14 mouse cellular contexts compared by ENCODE assay signal in genomic region chr11:79057809-79058208, GRCm38 (mm10).
DNase-seq lines count a peak whose midpoint lies in the region; ATAC-seq and TF ChIP-seq lines count a peak whose summit lies in the region.
"Had no signal": no experiment of that assay in that cellular context is flagged by ENCODE, and none has a peak within 500 bp of the region (broad histone marks: within the 10 kb centered on the region; RNA-seq: fewer than 3 reads in every experiment).

No protein-coding gene starts in this region.

- 0 out of 2 replicates have a peak overlapping the region, but pooled peaks have one; percentile 7 for H3K27ac ChIP-seq in heart, adult 2 months
- peak overlapping the region; percentile 62; the same call in 1 of the 2 replicates for H3K27ac ChIP-seq in hindbrain, embryonic 13.5 days
- H3K27ac ChIP-seq in hindbrain, embryonic 16.5 days (ENCODE audit: low read depth, low read length): no peak overlapping the region; the same call in 1 of the 2 replicates
- no peak overlapping the region for H3K27ac ChIP-seq in embryonic facial prominence, embryonic 13.5 days
- H3K27ac ChIP-seq: macrophage had no signal

- no peak for TF ChIP-seq CTCF in heart, adult 2 months (IDR thresholded peaks at IDR 0.05)

- H3K9me3 ChIP-seq in hindbrain, embryonic 13.5 days: no peaks in the 10 kb centered on the region
- no peaks in the 10 kb centered on the region for H3K9me3 ChIP-seq in hindbrain, embryonic 16.5 days (ENCODE audit: control insufficient read depth, low read length)
- H3K9me3 ChIP-seq in embryonic facial prominence, embryonic 13.5 days: no peaks in the 10 kb centered on the region
- H3K9me3 ChIP-seq: G1E had no signal

- no peak overlapping the region for H3K4me2 ChIP-seq in hindbrain, embryonic 13.5 days
- H3K4me2 ChIP-seq in hindbrain, embryonic 16.5 days (ENCODE audit: low read length): no peak overlapping the region
- no peak overlapping the region for H3K4me2 ChIP-seq in embryonic facial prominence, embryonic 13.5 days

- peaks cover 2% of the 10 kb centered on the region; the same call in 1 of the 2 replicates for H3K36me3 ChIP-seq in heart, adult 2 months (ENCODE audit: control insufficient read depth, insufficient read depth, low read length)
- H3K36me3 ChIP-seq in hindbrain, embryonic 13.5 days: no peaks in the 10 kb centered on the region
- no peaks in the 10 kb centered on the region for H3K36me3 ChIP-seq in hindbrain, embryonic 16.5 days (ENCODE audit: control insufficient read depth, insufficient read depth, low read length)
- no peaks in the 10 kb centered on the region for H3K36me3 ChIP-seq in embryonic facial prominence, embryonic 13.5 days
- H3K36me3 ChIP-seq: G1E had no signal

- no peaks in the 10 kb centered on the region for H3K79me2 ChIP-seq in heart, adult 2 months (replicated peaks; ENCODE audit: control insufficient read depth, insufficient read depth, low read length)

- 57% methylated on average over 4 of the region's 4 CpGs for WGBS in heart, adult 2 months
- WGBS in hindbrain, embryonic 13.5 days: 51% methylated on average over 4 of the region's 4 CpGs
- WGBS in hindbrain, embryonic 16.5 days: 49% methylated on average over 4 of the region's 4 CpGs
- 45% methylated on average over 4 of the region's 4 CpGs for WGBS in embryonic facial prominence, embryonic 13.5 days

- intact Hi-C loops in heart, adult 2 months (cut with DNase I): no loop called here

- no peak for TF ChIP-seq POLR2A in heart, adult 2 months (IDR thresholded peaks at IDR 0.05; ENCODE audit: insufficient read depth, low read depth, low read length)

- H3K4me3 ChIP-seq in heart, adult 2 months: no peak overlapping the region
- H3K4me3 ChIP-seq in hindbrain, embryonic 13.5 days: no peak overlapping the region
- H3K4me3 ChIP-seq in hindbrain, embryonic 16.5 days (ENCODE audit: low read length): no peak overlapping the region
- no peak overlapping the region for H3K4me3 ChIP-seq in embryonic facial prominence, embryonic 13.5 days

- no peak overlapping the region for H3K9ac ChIP-seq in heart, adult 2 months (ENCODE audit: low read depth, low read length)
- H3K9ac ChIP-seq in hindbrain, embryonic 13.5 days: no peak overlapping the region
- no peak overlapping the region for H3K9ac ChIP-seq in hindbrain, embryonic 16.5 days (ENCODE audit: low read depth, low read length)
- 0 out of 2 replicates have a peak overlapping the region, but pooled peaks have one; percentile 16 for H3K9ac ChIP-seq in embryonic facial prominence, embryonic 13.5 days

- H3K4me1 ChIP-seq in heart, adult 2 months (ENCODE audit: control insufficient read depth, insufficient read depth, low read length): peaks cover 23% of the 10 kb centered on the region
- H3K4me1 ChIP-seq in hindbrain, embryonic 13.5 days (replicated peaks): peaks cover 44% of the 10 kb centered on the region
- peaks cover 8% of the 10 kb centered on the region for H3K4me1 ChIP-seq in hindbrain, embryonic 16.5 days (ENCODE audit: control insufficient read depth, insufficient read depth, low read depth, low read length)
- H3K4me1 ChIP-seq in embryonic facial prominence, embryonic 13.5 days: peaks cover 37% of the 10 kb centered on the region

- no peak for DNase-seq in heart, adult 2 months
- no peak for DNase-seq in heart, adult 9 months (ENCODE audit: low spot score in 2 of 2)
- no peak for DNase-seq in adrenal gland, adult 2 months
- no peak for DNase-seq in thymus, postnatal 14 days
- DNase-seq: cerebellum, adult 11 months; layer of hippocampus, adult 9-11 months; lung, adult 18-20 months; right cerebral cortex, postnatal 25 days had no signal

- no peak for TF ChIP-seq EP300 in heart, adult 2 months (IDR thresholded peaks at IDR 0.05; ENCODE audit: insufficient read depth, low read depth, low read length)

- H3K27me3 ChIP-seq in heart, adult 2 months (ENCODE audit: control insufficient read depth, insufficient read depth, low read length): no peaks in the 10 kb centered on the region
- no peaks in the 10 kb centered on the region for H3K27me3 ChIP-seq in hindbrain, embryonic 13.5 days
- H3K27me3 ChIP-seq in hindbrain, embryonic 16.5 days (replicated peaks; ENCODE audit: control insufficient read depth, insufficient read depth, low read length): no peaks in the 10 kb centered on the region
- no peaks in the 10 kb centered on the region for H3K27me3 ChIP-seq in embryonic facial prominence, embryonic 13.5 days

- no peak for ATAC-seq in hindbrain, embryonic 13.5 days (ENCODE audit: low FRiP score)
- no peak for ATAC-seq in hindbrain, embryonic 16.5 days
- no peak for ATAC-seq in embryonic facial prominence, embryonic 13.5 days (ENCODE audit: insufficient number of reproducible peaks, insufficient read depth, low FRiP score, low TSS enrichment, low read depth)
- ATAC-seq in megakaryocyte-erythroid progenitor cell, adult 5-6 weeks (replicated peaks; ENCODE audit: low FRiP score, low TSS enrichment, poor library complexity, severe bottlenecking): 0 out of 2 replicates have a peak, but pooled peaks have one; percentile 16

Comparison
In these comparisons a context has a peak if more than half of its experiments do, and no peak if none do; other contexts are left out.
1. H3K27ac ChIP-seq: peak in heart, adult 2 months (single experiment) and hindbrain, embryonic 13.5 days (single experiment); none in hindbrain, embryonic 16.5 days (single experiment) and embryonic facial prominence, embryonic 13.5 days (single experiment).